ENCODE assay signal across 8 mouse cellular contexts in the genomic region with DNA sequence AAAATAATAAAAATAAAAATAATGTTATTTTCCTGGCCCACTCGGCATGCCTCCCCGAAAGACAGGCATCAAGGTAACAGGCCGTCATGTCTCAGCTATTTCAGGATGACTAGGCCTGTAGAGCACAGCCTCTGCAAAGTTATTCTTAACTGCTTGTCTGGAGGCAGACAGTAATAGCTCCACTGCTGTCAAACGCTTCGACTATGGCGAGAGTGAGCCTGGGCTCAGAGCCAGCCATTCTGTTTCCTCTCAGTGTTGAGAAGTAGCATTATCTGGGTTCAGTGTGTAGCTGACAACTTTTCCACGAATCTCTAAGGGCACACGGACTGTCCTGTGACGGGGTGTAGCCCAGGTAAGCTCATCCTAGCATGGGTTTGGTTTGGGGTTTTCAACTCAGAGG. TPM values are rescaled to one million over a fixed set of nuclear protein-coding genes. Genes with fewer than 3 reads are reported as not detected.
A peak's percentile ranks its signal among the peaks of the same experiment; 100 is the strongest.
DNase-seq lines count a peak whose midpoint lies in the region; ATAC-seq and TF ChIP-seq lines count a peak whose summit lies in the region.

No protein-coding gene starts in this region.

- peaks cover 29% of the 10 kb centered on the region for H3K4me1 ChIP-seq in lung, embryonic 15.5 days
- peaks cover 5% of the 10 kb centered on the region; the same call in 1 of the 2 replicates for H3K4me1 ChIP-seq in liver, embryonic 11.5 days (replicated peaks; ENCODE audit: control insufficient read depth, insufficient read depth, low read length)
- H3K4me1 ChIP-seq in thymus, adult 2 months (replicated peaks; ENCODE audit: control insufficient read depth, insufficient read depth, low read length), result no peaks in the 10 kb centered on the region
- no peaks in the 10 kb centered on the region for H3K4me1 ChIP-seq in hindbrain, embryonic 13.5 days (replicated peaks)

- no peak for DNase-seq in lung, adult 18-20 months
- DNase-seq in heart, adult 11 months, result peak; percentile 96
- peak; percentile 84 to 94 for DNase-seq in layer of hippocampus, adult 18-20 months (ENCODE audit: low spot score in 2 of 2)
- DNase-seq in liver, embryonic 11.5 days (ENCODE audit: low spot score), result no peak
- DNase-seq in embryo, embryonic 10.5 days (ENCODE audit: low spot score), result no peak
- no peak for DNase-seq in thymus, adult 2 months

- peak; percentile 78 for ATAC-seq in lung, embryonic 15.5 days (ENCODE audit: borderline replicate concordance, extremely low read depth, low FRiP score, low TSS enrichment)
- no peak for ATAC-seq in liver, embryonic 11.5 days (replicated peaks; ENCODE audit: low FRiP score)
- no peak for ATAC-seq in hindbrain, embryonic 13.5 days (ENCODE audit: low FRiP score)

- no peak overlapping the region for H3K4me3 ChIP-seq in lung, embryonic 15.5 days
- H3K4me3 ChIP-seq in liver, embryonic 11.5 days (ENCODE audit: low read depth, low read length), result no peak overlapping the region
- no peak overlapping the region for H3K4me3 ChIP-seq in thymus, adult 2 months (ENCODE audit: control insufficient read depth, insufficient read depth, low read length)
- H3K4me3 ChIP-seq in hindbrain, embryonic 13.5 days, result no peak overlapping the region

- no peaks in the 10 kb centered on the region for H3K27me3 ChIP-seq in lung, embryonic 15.5 days
- H3K27me3 ChIP-seq in liver, embryonic 11.5 days (replicated peaks; ENCODE audit: control insufficient read depth, insufficient read depth, low read length), result no peaks in the 10 kb centered on the region
- no peaks in the 10 kb centered on the region for H3K27me3 ChIP-seq in thymus, adult 2 months (ENCODE audit: control insufficient read depth, insufficient read depth, low read length)
- no peaks in the 10 kb centered on the region for H3K27me3 ChIP-seq in hindbrain, embryonic 13.5 days

- H3K27ac ChIP-seq in lung, embryonic 15.5 days, result peak overlapping the region; percentile 91
- 0 out of 2 replicates have a peak overlapping the region, but pooled peaks have one; percentile 33 for H3K27ac ChIP-seq in liver, embryonic 11.5 days (ENCODE audit: low read depth, low read length)
- H3K27ac ChIP-seq in thymus, adult 2 months (ENCODE audit: control insufficient read depth, insufficient read depth, low read length), result no peak overlapping the region
- H3K27ac ChIP-seq in hindbrain, embryonic 13.5 days, result no peak overlapping the region

- no peaks in the 10 kb centered on the region for H3K36me3 ChIP-seq in lung, embryonic 15.5 days
- no peaks in the 10 kb centered on the region for H3K36me3 ChIP-seq in liver, embryonic 11.5 days (ENCODE audit: control insufficient read depth, insufficient read depth, low read length)
- no peaks in the 10 kb centered on the region for H3K36me3 ChIP-seq in thymus, adult 2 months (ENCODE audit: control insufficient read depth, insufficient read depth, low read length)
- H3K36me3 ChIP-seq in hindbrain, embryonic 13.5 days, result no peaks in the 10 kb centered on the region

- WGBS in lung, embryonic 15.5 days, result 21% methylated on average over 9 of the region's 9 CpGs
- 63% methylated on average over 9 of the region's 9 CpGs for WGBS in liver, embryonic 11.5 days
- 70% methylated on average over 9 of the region's 9 CpGs for WGBS in thymus, adult 2 months
- WGBS in hindbrain, embryonic 13.5 days, result 67% methylated on average over 9 of the region's 9 CpGs

- H3K9me3 ChIP-seq in lung, embryonic 15.5 days, result no peaks in the 10 kb centered on the region
- no peaks in the 10 kb centered on the region for H3K9me3 ChIP-seq in liver, embryonic 11.5 days (ENCODE audit: control insufficient read depth, low read length)
- H3K9me3 ChIP-seq in hindbrain, embryonic 13.5 days, result no peaks in the 10 kb centered on the region

- no peak for TF ChIP-seq POLR2A in thymus, adult 2 months (IDR thresholded peaks at IDR 0.05; ENCODE audit: control insufficient read depth, extremely low read depth, insufficient read depth, low read length, poor library complexity)

- H3K4me2 ChIP-seq in lung, embryonic 15.5 days, result no peak overlapping the region
- H3K4me2 ChIP-seq in liver, embryonic 11.5 days, result no peak overlapping the region
- H3K4me2 ChIP-seq in hindbrain, embryonic 13.5 days, result no peak overlapping the region

- no peak overlapping the region for H3K9ac ChIP-seq in lung, embryonic 15.5 days
- H3K9ac ChIP-seq in liver, embryonic 11.5 days (ENCODE audit: low read depth, low read length), result no peak overlapping the region
- no peak overlapping the region for H3K9ac ChIP-seq in hindbrain, embryonic 13.5 days

- TF ChIP-seq CTCF in thymus, adult 2 months (IDR thresholded peaks at IDR 0.05; ENCODE audit: borderline replicate concordance, control insufficient read depth, extremely low read depth, insufficient read depth, low read length, poor library complexity), result no peak

RNA-seq across cellular contexts. Expression of a gene that starts 33.5 kb away (rescaled TPM):
- 130 and 136 TPM in 2 replicates for polyA plus RNA-seq in lung, embryonic 15.5 days (2015; fragmentation: Nextera tagmentation; extraction: Ambion mirVana)
- total RNA-seq in layer of hippocampus, adult 18-20 months (2021), result 100 to 1,000 TPM; 140 to 146 TPM
- polyA plus RNA-seq in liver, embryonic 11.5 days (2014; fragmentation: Nextera tagmentation; extraction: Ambion mirVana), result 70.3 and 76.5 TPM in 2 replicates
- polyA plus RNA-seq in thymus, adult 2 months (2012; rRNA removed), result 5.6 and 5.7 TPM in 2 replicates
- polyA plus RNA-seq in hindbrain, embryonic 13.5 days (2015; fragmentation: Nextera tagmentation; extraction: Ambion mirVana), result 93.4 and 98.3 TPM in 2 replicates

Comparison
In these comparisons a context has a peak if more than half of its experiments do, and no peak if none do; other contexts are left out.
1. H3K27ac ChIP-seq: peak in lung, embryonic 15.5 days (single experiment) and liver, embryonic 11.5 days (single experiment); none in thymus, adult 2 months (single experiment) and hindbrain, embryonic 13.5 days (single experiment).
2. DNase-seq: peak in heart, adult 11 months (single experiment) and layer of hippocampus, adult 18-20 months (2 of 2); none in lung, adult 18-20 months (0 of 2), liver, embryonic 11.5 days (single experiment), embryo, embryonic 10.5 days (single experiment) and thymus, adult 2 months (single experiment).
3. RNA of a gene that starts 33.5 kb away (polyA plus RNA-seq): 130 to 136 TPM in lung, embryonic 15.5 days, 93.4 to 98.3 TPM in hindbrain, embryonic 13.5 days and 70.3 to 76.5 TPM in liver, embryonic 11.5 days; 5.6 to 5.7 TPM in thymus, adult 2 months; every median in the first group is over 10 times any median in the second.